Mouse (Mus musculus) ES-E14 (cell line): ENCODE results near the gene Prkaca.

Experiments
- MAFK ChIP-seq: IDR thresholded peaks from 2 replicates; pipeline ENCODE4 v1.6.1; 2014; ENCODE audit warnings: mild to moderate bottlenecking, low read depth, low read length, inconsistent platforms; ENCODE audit not compliant: insufficient read depth
- ZC3H11A ChIP-seq: IDR thresholded peaks from 2 replicates; pipeline ENCODE4 v1.6.1; 2012; ENCODE audit warnings: low read depth, mild to moderate bottlenecking, inconsistent platforms, low read length, borderline replicate concordance

- no peak for TF ChIP-seq ZC3H11A
- no peak for TF ChIP-seq MAFK
These were observed 8.1 kb downstream of the Prkaca start for GRCm38 (mm10) chr8:83980845-83981244.
